Mouse (Mus musculus) gastrocnemius, postnatal 14 days (tissue): ENCODE measurements around the gene Lsr. TPM values are rescaled to one million over a fixed set of nuclear protein-coding genes. Genes with fewer than 3 reads are reported as not detected.
"Not testable (repeated sequence)": the region's sequence is repeated elsewhere in the genome, so short reads cannot be mapped to it uniquely, and the experiment has no call there.

ENCODE experiments used
- DNase-seq: peaks from one replicate; pipeline ENCODE4 v3.0.0; 2021; ENCODE audit warnings: mixed read lengths
- intact Hi-C: fragments of 180-260 bp; cut with DNase I; formaldehyde crosslinking; loops from one replicate; pipeline ENCODE4 v1.15.1; 2025; ENCODE audit warnings: low total_unique reads
- total RNA-seq, 2 experiments: library from RNA; stranded (reverse); gene quantifications; 2 replicates each; pipeline ENCODE4 v1.2.3; 2021

Lsr gene
- total RNA-seq, 2 experiments from 2014 or later = 0.35 to 0.47 TPM

- DNase-seq = no peak
- intact Hi-C loops = no loop called here
Measured at GRCm38 (mm10) chr7:30966657-30967056, 6.6 kb downstream of the Lsr start.

- intact Hi-C loops = no loop called here
- DNase-seq = no peak
Measured at GRCm38 (mm10) chr7:30965677-30966076, 7.6 kb downstream of the Lsr start.

GRCm38 (mm10) chr7:30964366-30964765 is 8.9 kb downstream of the Lsr start:
- no peak for DNase-seq
- intact Hi-C loops = no loop called here

GRCm38 (mm10) chr7:30962862-30963261 is 10.4 kb downstream of the Lsr start:
- DNase-seq = no peak
- intact Hi-C loops = no loop called here

GRCm38 (mm10) chr7:30959786-30960349 is 13.4 kb downstream of the Lsr start:
- intact Hi-C loops = no loop called here
- DNase-seq = no peak

GRCm38 (mm10) chr7:30958866-30959487 is 14.3 kb downstream of the Lsr start:
- intact Hi-C loops = no loop called here

GRCm38 (mm10) chr7:30958109-30958865 is 15.0 kb downstream of the Lsr start:
- intact Hi-C loops = no loop called here
- no peak for DNase-seq

More at GRCm38 (mm10) chr7:30958866-30959487, 14.3 kb downstream of the Lsr start:
- no peak for DNase-seq

GRCm38 (mm10) chr7:30957367-30957783 is 15.9 kb downstream of the Lsr start:
- intact Hi-C loops = no loop called here
- peak; percentile 93 for DNase-seq

GRCm38 (mm10) chr7:30956756-30957366 is 16.4 kb downstream of the Lsr start, which contains the start of gene Usf2:
Usf2 (minus strand) TSS chr7:30956803.
- peak; percentile 88 for DNase-seq
- intact Hi-C loops = no loop called here

GRCm38 (mm10) chr7:30956357-30956751 is 16.9 kb downstream of the Lsr start:
- DNase-seq = peak; percentile 53
- intact Hi-C loops = no loop called here

GRCm38 (mm10) chr7:30955584-30956356 is 17.5 kb downstream of the Lsr start:
- intact Hi-C loops = no loop called here
- DNase-seq = peak; percentile 91

- intact Hi-C loops = no loop called here
- no peak for DNase-seq
Measured at GRCm38 (mm10) chr7:30954971-30955520, 18.2 kb downstream of the Lsr start.

- DNase-seq = no peak
- intact Hi-C loops = no loop called here
Measured at GRCm38 (mm10) chr7:30954036-30954435, 19.2 kb downstream of the Lsr start.

- DNase-seq = no peak
- intact Hi-C loops = no loop called here
Measured at GRCm38 (mm10) chr7:30953459-30953858, 19.8 kb downstream of the Lsr start.

- intact Hi-C loops = no loop called here
- no peak for DNase-seq
Measured at GRCm38 (mm10) chr7:30952441-30953265, 20.6 kb downstream of the Lsr start.

GRCm38 (mm10) chr7:30949902-30950301 is 23.4 kb downstream of the Lsr start:
- DNase-seq, intact Hi-C loops: not testable (repeated sequence)

- intact Hi-C loops = no loop called here
- no peak for DNase-seq
Measured at GRCm38 (mm10) chr7:30945876-30946275, 27.4 kb downstream of the Lsr start.

GRCm38 (mm10) chr7:30945466-30945865 is 27.8 kb downstream of the Lsr start:
- DNase-seq, intact Hi-C loops: not testable (repeated sequence)
